Mouse (Mus musculus) urinary bladder, postnatal 0 days (tissue): Measurements from ENCODE around the gene Lancl1. TPM values are rescaled to one million over a fixed set of nuclear protein-coding genes. Genes with fewer than 3 reads are reported as not detected.

Source experiments
- polyA plus RNA-seq: library from polyadenylated mRNA; unstranded; fragments of >200 nt; fragmentation: Nextera tagmentation; extraction: Ambion mirVana; gene quantifications from 2 replicates; pipeline ENCODE4 v1.2.1, GENCODE M21; 2015

The Lancl1 gene
- polyA plus RNA-seq = 58.9 and 66.4 TPM in 2 replicates

GRCm38 (mm10) chr1:67038246-67038987 lies at the start of gene Lancl1:
TSS of gene Lancl1 (minus strand) at chr1:67038872.

Other genes starting within 250 kb of the Lancl1 start
- 5.7 and 6.2 TPM in 2 replicates for gene Kansl1l, start 221.3 kb downstream of the Lancl1 start, polyA plus RNA-seq
- 317 and 384 TPM in 2 replicates for gene Acadl, start 175.6 kb downstream of the Lancl1 start, polyA plus RNA-seq
- 0.99 and 3.1 TPM in 2 replicates for gene Myl1, start 93.5 kb downstream of the Lancl1 start, polyA plus RNA-seq
- 0.18 and 0.43 TPM in 2 replicates for gene Cps1, start 84.2 kb upstream of the Lancl1 start, polyA plus RNA-seq